Mouse (Mus musculus) Muller cell, postnatal 12 days (primary cell): Measurements from ENCODE around the gene Gas1.

Experiments
- DNase-seq: peaks from one replicate; pipeline ENCODE4 v3.0.0-alpha.2; 2015; ENCODE audit errors: inconsistent ontology term

Gene Gas1

DNA sequence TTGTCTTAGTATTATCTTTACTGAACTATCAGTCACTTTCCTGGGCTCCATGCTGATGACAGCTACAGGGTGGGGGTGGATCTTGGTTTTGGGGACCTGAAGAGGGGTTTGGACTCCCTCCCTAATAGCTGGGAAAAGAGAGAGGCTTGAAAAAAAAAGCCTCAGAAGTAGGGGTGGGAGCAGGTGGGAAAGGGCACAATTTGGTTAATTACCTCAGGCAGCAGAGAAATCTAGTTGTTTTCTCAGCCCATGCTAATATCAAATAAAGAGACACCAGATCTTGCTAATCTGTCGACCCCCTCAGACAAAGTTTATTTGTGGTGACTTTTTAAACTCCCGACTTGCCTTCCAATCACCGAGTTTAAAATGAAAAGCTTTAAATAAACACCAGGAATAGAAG is 4.0 kb downstream of the Gas1 start:
- no peak for DNase-seq

DNA sequence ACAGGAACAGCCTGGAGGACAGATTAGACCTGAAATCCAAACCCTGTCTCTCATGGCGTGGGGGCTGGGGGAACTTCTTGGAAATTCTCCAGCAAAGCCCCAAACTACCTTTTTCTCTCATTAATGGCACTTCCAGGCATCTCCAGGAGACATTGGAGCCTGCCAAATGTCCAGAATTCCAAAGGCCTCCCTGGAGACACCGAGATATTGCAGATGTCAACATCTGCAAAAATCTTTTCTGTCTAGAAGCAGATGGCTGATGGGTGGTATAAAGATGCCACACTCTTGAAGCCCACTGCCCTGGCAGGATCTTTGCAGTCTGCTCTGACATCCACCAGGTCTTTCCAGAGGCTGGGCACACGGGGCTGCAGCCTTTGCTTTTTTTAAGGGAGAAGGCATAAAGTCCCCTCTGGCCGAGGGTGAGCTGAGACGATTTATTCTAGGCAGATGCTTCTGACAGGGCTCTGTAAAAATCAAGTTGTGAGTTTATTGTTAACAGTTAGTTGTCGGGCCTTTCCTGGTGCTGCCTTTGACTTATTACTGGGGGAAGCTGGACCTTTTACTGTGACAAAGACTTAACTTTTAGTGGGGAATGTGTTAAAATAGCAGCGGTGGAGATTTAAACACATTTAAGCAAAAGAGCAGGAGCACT is 4.7 kb downstream of the Gas1 start:
- no peak for DNase-seq

DNA sequence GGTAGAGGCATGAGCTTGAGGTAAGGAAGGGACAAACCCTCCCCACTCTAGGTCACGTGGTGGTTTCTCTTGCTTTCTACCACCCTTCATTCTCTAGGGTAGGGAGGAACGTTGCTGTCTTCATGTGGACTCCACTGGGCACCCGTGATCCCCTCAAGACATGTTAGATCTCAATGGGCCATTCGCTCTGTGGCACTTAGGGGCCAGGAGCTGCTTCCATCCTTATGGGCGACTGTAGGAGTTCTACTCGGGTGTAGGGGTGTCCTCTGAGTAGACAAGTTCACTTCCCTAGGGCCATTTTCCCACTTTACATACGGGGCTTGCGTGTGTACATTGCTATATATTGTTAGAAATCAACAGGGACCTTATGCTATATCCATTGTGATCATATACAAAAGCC is 5.4 kb downstream of the Gas1 start:
- DNase-seq = no peak

DNA sequence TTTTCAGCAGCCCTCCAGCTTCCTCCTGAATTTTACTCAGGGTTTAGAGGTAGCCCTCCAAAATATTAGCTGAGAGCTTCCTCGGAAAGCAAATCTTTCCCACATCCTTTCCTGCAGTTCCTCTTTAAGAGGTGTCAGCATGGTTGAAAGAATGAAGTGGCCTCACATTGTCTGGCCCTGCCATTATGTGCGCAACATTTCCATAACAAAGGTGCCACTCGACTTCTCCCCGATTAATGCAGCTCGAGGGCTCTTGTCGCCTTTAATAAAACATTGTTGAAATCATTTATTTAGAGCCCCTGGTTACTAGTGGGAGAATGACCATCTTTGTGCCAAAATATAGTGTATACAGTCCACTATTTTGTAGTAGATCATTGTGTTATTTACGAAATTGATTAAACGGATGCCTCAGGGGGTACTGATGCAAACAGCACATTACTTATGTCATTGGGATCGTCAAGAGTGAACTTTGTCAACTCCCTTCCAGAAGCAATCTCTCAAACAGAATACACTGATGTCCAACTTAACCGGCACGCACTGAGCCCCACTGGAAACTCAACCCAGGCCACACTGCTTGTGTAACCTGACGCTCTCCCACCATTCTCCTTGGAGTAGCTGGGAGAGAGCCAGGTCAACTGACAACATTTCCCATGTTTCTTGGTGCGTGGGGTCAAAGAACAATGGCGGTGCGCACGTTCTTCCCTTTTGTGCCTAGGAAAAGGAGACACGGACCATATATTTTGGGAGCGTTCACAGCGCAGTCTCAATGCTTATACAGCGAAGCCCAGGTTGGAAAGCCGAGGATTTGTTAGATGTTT is 6.1 kb downstream of the Gas1 start:
- no peak for DNase-seq

DNA sequence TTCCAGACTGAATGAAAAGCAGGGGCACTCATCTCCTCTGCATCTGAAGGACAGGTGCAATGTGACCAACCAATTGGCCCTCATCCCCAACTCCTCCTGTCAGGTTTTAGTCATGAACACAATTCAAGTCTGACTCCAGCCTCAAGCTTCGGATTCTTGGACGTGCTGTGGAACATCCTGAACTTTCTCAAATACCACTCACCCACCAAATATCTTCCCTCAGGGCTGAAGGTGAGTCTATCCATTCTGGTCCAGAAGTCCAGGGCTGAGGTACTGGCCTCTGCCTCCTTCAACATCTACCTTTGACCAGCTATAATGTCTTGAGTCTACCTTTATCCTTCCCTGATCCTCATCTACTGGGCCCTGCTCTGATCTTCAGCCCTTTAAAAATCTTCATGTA is 8.1 kb downstream of the Gas1 start:
- DNase-seq = no peak

DNA sequence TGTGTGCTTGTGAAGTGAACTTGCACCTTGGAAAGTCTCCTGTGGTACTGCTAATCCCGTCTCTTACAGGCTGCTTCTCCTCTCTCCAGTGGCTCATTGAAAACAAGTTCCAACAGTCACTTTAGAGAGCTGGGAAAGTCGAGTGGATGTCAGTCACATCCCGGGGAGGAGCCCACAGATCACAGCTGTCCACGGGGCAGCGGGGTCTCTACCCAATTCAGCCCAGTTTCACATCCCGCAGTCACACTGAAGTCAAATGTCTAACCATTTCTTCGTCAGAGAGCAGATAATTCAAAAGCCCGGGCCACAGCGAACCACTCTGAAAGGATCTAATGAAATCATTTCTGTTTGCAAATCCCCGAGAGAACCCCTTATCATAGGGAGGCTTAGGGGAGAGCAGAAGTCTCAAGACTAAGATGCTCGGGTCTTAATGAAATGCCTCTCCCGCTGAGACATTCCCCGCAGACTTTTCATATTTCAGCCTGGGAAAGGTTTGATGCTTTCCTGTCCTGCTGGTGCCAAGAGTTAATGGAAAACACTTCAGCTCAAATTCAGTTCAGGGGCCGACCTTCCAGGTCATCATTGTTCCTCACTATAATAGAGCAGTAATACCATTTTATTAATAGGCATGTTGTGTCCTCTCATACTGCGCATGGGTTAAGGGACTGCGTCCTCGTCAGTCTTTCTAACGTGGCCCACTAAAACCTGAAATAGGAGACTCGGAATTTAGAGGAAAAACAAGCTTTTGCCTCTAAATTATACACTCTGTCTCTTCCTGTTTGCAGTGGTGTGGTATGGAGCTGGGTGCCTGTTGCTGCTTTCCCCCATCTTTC is 20.7 kb downstream of the Gas1 start:
- no peak for DNase-seq

DNA sequence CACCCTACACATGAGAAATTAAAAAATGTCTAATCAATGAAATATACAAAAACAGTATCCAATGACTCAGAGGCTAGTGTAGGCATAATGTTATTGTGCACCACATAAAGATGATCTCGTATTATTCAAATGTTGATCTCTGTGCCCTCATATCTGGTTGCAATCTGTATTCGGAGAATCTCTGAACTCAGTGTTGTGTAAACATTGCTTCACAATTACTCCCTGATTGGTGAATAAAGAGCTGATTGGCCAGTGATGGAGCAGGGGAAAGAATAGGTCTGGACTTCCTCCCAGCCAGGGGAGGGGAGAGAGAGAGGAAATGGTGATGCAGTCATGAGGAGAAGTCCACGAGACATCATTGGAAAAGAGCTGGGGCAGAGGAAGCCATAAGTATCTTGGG is 23.0 kb downstream of the Gas1 start:
- no peak for DNase-seq

DNA sequence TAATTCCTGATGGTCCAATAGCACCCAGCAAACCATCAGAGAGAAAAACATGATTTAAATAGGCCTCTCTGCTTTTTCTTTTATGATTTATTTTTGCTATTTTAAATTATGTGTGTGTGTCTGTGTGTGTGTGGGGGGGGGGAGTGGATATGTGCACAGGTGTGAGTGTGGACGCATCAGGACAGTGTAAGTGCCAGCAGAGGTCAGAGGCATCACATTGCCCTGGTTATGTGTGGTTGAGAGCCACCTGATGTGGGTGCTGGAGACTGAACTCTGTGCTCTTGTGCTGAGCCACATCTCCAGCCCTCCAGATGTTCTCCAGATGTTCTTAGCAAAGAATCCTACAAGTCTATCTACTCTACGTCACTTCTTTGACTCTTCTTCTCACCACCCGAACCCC is 28.9 kb downstream of the Gas1 start:
- no peak for DNase-seq

DNA sequence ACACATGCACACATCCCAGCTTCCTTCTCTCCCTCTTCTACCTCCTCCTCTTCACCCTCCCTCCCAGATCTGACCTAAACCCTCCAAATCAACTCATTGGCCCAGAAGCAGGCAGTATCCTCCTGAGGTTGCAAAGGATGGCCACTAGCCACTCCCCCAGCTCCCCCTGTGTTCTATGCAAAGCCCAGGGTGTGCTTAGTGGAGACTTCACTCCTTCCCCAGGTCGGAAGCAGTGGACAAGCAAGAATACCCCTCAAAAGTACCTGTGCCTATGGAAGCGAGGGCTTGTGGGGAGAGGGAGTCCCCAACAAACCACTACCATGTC is 29.3 kb downstream of the Gas1 start:
- no peak for DNase-seq

DNA sequence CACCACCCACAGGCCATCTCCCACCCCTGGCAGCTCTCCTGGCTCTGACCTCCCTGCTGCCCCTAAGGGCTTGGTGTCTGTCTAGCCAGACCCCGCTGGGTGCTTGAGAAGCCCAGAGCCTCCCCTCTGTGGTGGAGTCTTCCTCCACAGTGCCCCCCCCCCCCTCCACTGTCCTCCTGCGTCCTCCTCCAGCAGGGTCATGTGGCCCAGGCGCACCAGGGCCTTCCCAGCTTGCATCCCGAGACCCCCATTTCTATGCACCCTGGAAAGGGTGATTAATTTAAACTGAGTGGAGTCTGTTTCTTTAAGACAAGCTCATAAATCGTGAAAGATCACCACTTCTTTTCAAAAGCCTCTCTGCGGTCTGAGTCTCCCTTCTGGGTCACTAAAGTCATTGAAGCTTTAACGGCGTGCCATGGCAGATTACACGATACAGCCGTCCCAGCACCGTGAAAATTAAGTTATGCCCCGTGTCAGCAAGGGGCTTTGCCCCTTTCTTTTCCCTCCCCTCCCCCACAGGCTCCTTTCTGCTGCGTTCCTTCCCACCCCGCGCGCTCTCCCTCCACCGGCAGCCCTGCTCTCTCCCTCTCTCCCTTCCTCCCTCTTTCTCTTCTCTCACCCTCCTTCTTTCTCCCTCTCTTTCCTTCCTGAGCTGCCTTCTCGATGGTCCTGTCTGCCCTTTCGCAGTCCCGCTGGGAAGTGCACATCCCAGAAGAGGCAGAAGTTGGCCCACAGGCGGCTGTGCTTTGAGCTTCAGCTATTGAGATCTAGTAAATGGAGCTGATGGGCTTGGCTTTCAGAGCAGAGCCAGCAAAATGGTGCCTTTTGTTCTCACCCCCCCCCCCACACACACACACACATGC is 29.9 kb downstream of the Gas1 start:
- peak; percentile 37 for DNase-seq

DNA sequence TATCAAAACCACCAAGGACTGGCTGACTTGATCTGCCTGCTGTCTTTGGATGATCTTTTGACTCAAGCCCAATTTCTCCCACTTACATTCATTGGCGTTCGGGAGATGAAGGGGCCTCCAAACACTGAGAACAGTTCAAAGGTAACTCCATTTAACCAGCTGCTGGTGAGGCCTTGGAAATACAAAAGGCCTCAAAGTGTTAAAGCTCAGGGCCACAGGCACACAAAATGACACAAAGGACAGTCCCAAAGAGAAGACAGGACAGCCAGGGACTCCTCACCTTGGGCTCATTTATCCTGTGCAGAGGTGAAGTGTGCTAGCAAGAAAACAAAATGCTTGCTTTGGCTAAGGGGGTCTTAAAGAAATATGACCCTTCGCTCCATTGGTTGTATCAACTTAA is 30.9 kb downstream of the Gas1 start:
- DNase-seq = no peak

DNA sequence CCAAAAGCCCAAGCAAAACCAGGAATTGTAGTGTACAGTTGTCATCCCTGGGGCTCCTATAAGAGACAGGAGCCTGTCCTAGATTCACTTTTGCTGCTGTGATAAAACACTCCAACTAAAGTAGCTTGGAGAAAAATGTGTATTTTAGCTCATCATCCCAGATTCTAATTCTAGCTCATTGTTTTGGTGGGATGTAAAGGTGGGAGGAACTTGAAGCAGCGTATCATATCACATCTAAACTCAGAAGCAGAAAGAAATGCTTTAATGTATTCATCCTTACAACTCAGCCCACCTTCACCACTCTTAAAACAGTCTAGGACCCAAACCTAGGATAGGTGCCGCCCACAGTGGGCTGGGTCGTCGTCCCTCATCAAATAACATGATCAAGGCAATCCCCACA is 40.2 kb downstream of the Gas1 start:
- no peak for DNase-seq

DNA sequence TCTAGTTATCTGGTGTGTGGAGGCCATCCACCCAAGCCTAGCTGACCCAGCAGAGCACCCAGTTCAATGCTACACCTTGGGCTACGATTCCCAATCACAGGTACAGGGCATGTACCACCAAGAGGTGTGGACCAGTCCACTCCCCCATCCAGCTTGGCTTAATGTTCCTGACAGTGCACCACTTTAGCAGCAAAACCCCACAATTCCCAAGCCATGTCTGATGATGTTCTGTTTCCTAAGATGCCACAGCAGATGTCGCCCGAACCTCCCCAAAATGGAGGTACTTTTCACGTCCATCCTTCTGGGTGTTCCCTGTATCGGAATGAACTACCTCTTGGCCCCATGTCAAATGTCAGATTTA is 42.7 kb downstream of the Gas1 start:
- no peak for DNase-seq

DNA sequence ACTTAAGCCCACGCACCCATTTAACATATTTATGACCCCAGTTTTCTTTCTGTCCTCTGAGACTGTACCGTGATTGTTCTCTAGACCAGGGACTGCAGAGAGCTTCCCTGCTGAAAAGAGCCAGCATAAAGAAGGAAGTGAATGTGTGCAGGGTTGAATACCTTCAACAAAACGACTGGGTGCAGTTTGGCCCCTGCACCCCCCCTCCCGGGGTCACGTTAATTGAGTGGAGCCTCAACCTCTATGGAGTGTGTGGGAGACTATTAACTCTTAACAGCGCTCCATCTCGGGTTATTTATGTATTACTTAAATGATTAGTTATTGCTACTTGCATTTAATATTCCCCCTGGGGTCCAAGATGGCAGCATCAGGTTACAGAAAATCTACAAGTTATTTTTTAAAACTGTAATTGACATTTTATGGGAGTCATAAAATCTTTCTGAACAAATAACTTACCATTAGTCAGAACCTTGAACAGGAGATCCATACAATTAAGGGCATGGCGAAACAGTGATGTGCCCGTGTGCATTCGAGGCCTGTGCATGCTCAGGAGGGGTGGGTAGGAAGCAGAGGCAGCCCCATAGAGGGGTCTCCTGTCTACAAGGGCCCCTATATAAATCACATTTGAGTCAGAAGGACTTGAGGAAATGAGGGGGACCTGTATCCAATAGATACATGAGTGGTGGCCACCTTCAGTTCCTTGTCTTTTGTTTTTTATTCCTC is 43.3 kb downstream of the Gas1 start:
- DNase-seq = peak; percentile 10

DNA sequence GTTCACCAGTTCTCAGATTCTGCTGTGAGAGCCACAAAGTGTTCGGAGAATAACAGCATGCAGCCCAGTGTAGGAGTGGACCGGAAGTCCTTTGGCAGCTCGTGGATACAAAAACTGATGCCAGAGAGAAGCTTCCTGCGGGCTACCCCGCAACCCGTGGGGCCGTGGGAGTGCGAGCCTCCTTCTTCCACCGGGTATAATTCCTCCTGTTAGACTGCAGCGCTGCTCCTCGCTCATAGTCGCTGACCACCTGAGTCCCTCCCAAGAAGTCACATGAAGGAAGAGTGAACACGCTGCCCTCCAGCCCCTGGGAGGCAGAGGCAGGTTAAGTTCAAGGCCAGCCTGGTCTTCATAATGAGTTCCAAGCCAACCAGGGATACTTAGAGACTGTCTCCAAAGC is 45.4 kb downstream of the Gas1 start:
- DNase-seq = no peak

DNA sequence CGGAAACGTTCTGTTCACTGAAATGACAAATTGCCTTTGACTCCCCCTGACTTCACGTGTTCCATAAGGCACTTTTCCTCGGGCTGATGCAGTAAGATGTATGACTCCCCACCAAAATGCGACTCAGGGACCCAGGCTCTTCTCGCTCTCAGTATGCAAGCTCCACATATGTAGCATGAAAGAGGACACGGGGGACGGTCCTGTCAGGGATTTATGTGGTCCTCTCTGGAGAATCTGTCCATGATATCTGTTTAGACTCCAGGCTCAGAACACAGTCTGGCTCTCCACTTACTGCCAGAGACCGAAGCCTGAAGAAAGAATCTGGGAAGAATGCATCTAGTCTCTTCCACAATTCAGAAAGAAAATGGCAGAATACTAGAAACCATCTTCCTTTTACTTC is 47.6 kb downstream of the Gas1 start:
- DNase-seq = no peak

DNA sequence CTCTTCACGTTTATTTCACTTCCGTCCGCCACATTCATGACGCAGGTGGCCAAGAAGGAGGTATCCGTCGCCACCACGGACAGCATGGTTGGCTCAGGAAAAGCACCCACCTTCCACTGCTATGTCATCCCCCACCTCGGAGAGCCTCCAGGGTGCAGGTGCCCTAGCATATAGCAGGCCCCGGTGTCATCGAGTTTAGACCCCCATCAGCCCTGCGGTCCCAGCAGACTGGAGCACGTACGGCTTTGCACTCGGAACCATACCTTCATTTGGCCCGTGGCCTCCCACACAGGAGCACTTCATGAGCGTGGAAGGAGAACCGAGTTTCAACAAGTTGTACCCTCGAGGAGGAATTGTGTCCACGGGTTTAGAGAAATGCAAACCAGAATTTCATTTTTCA is 50.8 kb downstream of the Gas1 start:
- no peak for DNase-seq

DNA sequence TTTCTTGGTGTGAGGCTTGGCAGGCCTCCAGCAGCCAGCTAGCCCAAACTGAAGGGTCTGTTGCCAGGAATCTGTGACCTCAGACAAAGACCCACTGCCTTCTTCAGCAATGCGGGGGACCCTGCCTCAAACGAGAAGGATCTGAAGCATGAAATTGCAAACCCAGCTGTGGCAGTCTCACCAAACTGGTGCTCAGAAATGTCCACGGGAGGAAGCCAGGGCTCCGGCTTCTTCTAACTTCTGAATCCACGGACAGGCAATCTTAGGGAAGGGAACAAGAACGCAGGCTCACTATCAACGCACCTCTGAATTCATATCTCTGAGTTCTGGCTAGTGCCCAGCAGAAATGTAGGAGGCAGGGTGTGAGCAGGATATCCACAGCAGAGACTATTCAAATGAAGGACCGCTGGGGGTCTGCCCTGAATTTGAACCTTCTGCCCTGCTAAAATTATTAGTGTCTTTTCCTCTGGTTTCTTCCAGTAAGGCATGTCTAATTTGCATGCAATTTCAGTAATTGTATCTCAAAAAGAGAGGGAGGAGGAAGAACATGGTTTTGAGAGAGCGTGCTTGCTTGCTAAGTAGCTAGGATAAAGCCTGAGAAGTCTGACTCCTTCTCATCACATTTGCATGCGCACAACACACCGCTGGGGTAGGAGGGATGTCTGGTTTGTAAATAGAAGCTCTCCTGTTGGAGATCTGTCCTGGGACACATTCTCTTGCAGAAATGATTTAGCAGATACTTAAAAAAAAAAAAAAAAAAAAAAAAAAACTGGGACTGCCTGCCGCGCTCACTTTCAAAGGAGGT is 51.5 kb downstream of the Gas1 start:
- no peak for DNase-seq

DNA sequence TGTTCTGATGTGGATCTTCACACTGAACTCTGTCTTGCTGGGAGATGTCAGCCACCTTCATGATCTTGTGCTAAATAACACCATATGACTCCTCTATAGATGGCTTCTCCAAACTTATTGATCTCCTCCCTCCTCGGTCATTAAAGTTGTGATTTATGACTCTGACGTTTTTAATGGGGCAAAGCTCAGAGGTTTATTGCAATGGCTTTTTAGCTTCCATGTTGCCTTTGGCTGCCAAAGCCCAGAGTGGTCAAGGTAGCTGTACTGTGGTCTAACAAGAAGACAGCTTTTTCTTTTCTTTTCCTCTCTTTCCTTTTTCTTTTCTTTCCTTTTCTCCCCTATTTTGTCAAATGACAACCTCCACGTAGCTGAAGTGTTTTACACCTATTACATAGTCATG is 52.1 kb downstream of the Gas1 start:
- DNase-seq = no peak

DNA sequence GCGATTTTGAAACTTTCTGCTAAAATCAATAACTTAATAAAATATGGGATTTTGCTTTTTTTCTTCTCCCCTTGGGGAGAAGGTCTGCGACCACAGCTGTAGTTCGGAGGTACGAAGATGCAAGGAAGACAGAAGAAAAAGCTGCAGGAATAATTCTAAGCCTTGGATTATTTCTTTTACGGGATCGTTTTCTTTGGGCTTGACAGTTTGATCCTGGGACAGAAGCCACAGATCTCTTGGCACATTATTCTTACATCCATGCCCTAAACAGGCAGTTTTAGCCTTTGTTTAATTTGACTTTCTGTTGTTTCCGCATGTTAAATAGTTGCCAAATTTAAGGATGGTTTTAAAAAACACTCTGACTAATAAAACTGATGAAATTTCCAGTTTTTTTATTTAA is 52.7 kb downstream of the Gas1 start:
- DNase-seq = no peak
